Mouse (Mus musculus) heart, adult 2 months (tissue): ENCODE results near the gene Islr2.

Experiments used
- CTCF ChIP-seq: fragments of 200-600 bp; IDR thresholded peaks from 2 replicates; pipeline ENCODE4 v1.8.1; 2022; ENCODE audit warnings: antibody characterized with exemption, mild to moderate bottlenecking, moderate library complexity
- EP300 ChIP-seq: fragments of 200-500 bp; IDR thresholded peaks from 2 replicates; pipeline ENCODE4 v1.6.1; 2011; ENCODE audit warnings: low read depth, low read length, control low read depth; ENCODE audit not compliant: insufficient read depth
- POLR2A ChIP-seq: fragments of 200-500 bp; IDR thresholded peaks from 2 replicates; pipeline ENCODE4 v1.6.1; 2011; ENCODE audit warnings: mild to moderate bottlenecking, low read depth, low read length, control low read depth; ENCODE audit not compliant: insufficient read depth

DNA sequence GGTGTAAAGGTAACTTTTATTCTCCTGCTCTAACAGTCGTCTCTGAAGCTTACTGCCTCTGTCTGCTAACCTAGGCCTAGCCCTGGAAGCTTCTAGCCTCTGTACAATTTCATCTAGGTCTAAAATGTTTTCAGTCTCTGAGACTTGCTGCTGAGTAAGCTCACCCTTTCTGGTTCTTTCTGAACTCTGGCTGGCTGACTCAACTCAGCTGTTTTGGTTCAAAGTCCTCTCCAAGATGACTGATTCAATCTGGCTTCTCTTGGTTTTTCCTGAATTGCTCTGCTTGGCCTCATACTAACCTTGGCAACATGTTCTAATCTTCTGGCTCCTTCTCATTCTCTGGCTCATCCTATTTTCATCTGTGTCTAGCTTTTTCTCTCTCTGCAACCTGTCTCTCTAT is 38.3 kb downstream of the Islr2 start:
- TF ChIP-seq POLR2A (no peak), CTCF (no peak), EP300 (no peak)
